Mouse (Mus musculus) ES-Bruce4 (cell line): Measurements from ENCODE around the gene Car5a. TPM values are rescaled to one million over a fixed set of nuclear protein-coding genes. Genes with fewer than 3 reads are reported as not detected.
A peak's percentile ranks its signal among the peaks of the same experiment; 100 is the strongest.

Experiments used
- H3K27ac ChIP-seq: 2 replicates; pipeline ENCODE4 v1.5.1; 2012; ENCODE audit warnings: low read length, inconsistent platforms; ENCODE audit not compliant: insufficient read depth
- H3K27me3 ChIP-seq: 2 replicates; pipeline ENCODE4 v1.6.1; 2012; ENCODE audit warnings: mild to moderate bottlenecking, low read length, inconsistent platforms; ENCODE audit not compliant: control insufficient read depth, poor library complexity, insufficient read depth, severe bottlenecking
- H3K36me3 ChIP-seq: 2 replicates; pipeline ENCODE4 v1.6.1; 2012; ENCODE audit warnings: inconsistent platforms, mild to moderate bottlenecking, low read length, moderate library complexity; ENCODE audit not compliant: control insufficient read depth, poor library complexity, insufficient read depth, severe bottlenecking
- H3K4me1 ChIP-seq: one replicate; pipeline ENCODE4 v1.8.1; 2011; ENCODE audit warnings: low read length; ENCODE audit not compliant: control insufficient read depth, insufficient read depth
- H3K4me3 ChIP-seq: 2 replicates; pipeline ENCODE4 v1.5.1; 2011; ENCODE audit warnings: low read depth, mild to moderate bottlenecking, low read length
- H3K9ac ChIP-seq: 2 replicates; pipeline ENCODE4 v1.6.1; 2012; ENCODE audit warnings: low read depth, mild to moderate bottlenecking, inconsistent platforms; ENCODE audit not compliant: poor library complexity, severe bottlenecking
- H3K9me3 ChIP-seq: replicated peaks from 2 replicates; pipeline ENCODE4 v1.6.1; 2012; ENCODE audit warnings: mild to moderate bottlenecking, low read length, inconsistent platforms; ENCODE audit not compliant: control insufficient read depth, poor library complexity, insufficient read depth, severe bottlenecking
- CTCF ChIP-seq: IDR thresholded peaks from one replicate; pipeline ENCODE4 v1.8.1; 2011; ENCODE audit warnings: low read depth, low read length
- EP300 ChIP-seq: IDR thresholded peaks from 2 replicates; pipeline ENCODE4 v1.6.1; 2011; ENCODE audit warnings: low read depth, low read length; ENCODE audit not compliant: insufficient read depth
- POLR2A ChIP-seq: IDR thresholded peaks from one replicate; pipeline ENCODE4 v1.8.1; 2011; ENCODE audit warnings: low read length; ENCODE audit not compliant: insufficient read depth
- polyA plus RNA-seq: library from polyadenylated mRNA; stranded (reverse); fragments of >200 nt; gene quantifications from 2 replicates; pipeline ENCODE4 v1.2.4, GENCODE M21; 2011; ENCODE audit warnings: low read depth; ENCODE audit not compliant: missing spikeins, insufficient read depth, insufficient read length

The Car5a gene
- polyA plus RNA-seq, 1 experiment = 5.8 TPM

DNA sequence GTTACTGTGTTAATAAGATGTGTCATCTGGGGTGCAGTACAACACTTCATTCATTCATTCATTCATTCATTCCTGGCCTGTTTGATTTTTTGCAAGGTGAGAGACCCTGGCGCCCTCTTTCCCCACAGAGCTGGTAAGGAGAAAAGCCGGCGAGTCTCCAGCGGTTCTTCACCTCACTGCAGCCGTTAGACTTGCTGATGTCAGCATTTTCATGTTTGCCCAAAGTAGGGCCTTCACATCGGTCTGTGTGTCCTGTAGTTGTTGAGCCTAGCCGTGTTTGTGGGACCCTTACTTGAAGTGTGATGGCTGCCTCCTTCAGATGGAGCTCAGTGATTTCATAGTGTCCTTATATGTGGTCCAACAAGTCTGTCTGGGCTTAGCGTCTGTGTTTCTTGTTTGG, 25.5 kb upstream of the Car5a start:
- Histone ChIP-seq H3K4me3 (no peak overlapping the region), H3K9ac (no peak overlapping the region), H3K9me3 (no peaks in the 10 kb centered on the region), H3K4me1 (peaks cover 4% of the 10 kb centered on the region), H3K27ac (no peak overlapping the region), H3K27me3 (no peaks in the 10 kb centered on the region), H3K36me3 (peaks cover 11% of the 10 kb centered on the region)
- TF ChIP-seq POLR2A (no peak), CTCF (no peak), EP300 (no peak)

DNA sequence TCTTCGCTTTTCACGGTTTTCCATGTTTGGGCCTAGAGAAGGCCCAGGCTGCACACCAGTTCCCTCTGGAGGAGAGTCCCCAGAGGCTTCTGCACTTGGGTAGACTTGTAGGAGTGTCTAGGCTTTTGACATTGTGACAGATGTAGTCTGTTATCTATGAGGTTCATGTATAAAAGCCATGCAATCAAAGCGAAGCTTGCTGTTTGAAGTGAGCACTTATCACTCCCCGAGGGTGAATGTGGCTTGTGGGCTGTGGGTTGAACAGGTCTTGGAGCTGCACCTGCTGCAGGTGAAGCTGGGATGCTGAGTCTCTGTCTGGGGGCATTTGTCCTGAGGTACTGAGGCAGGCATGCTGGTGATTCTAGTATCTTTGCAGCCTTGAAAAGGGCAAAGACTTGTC, 23.8 kb upstream of the Car5a start:
- Histone ChIP-seq H3K4me1 (peaks cover 4% of the 10 kb centered on the region), H3K9me3 (no peaks in the 10 kb centered on the region), H3K9ac (no peak overlapping the region), H3K27me3 (no peaks in the 10 kb centered on the region), H3K36me3 (no peaks in the 10 kb centered on the region), H3K4me3 (no peak overlapping the region), H3K27ac (no peak overlapping the region)
- no peak for TF ChIP-seq CTCF
- no peak for TF ChIP-seq POLR2A

GRCm38 (mm10) chr8:121967977-121968376, 23.3 kb upstream of the Car5a start:
- Histone ChIP-seq H3K9ac (no peak overlapping the region), H3K4me1 (peaks cover 4% of the 10 kb centered on the region), H3K36me3 (no peaks in the 10 kb centered on the region), H3K27me3 (no peaks in the 10 kb centered on the region), H3K27ac (no peak overlapping the region), H3K4me3 (no peak overlapping the region), H3K9me3 (no peaks in the 10 kb centered on the region)
- no peak for TF ChIP-seq POLR2A

- no peaks in the 10 kb centered on the region for H3K27me3 ChIP-seq
- no peak overlapping the region for H3K27ac ChIP-seq
- peaks cover 4% of the 10 kb centered on the region for H3K4me1 ChIP-seq
- H3K4me3 ChIP-seq = no peak overlapping the region
- no peaks in the 10 kb centered on the region for H3K36me3 ChIP-seq
- TF ChIP-seq POLR2A = no peak
- TF ChIP-seq EP300 = no peak
- TF ChIP-seq CTCF = no peak
- no peaks in the 10 kb centered on the region for H3K9me3 ChIP-seq
- H3K9ac ChIP-seq = no peak overlapping the region
Observed at GRCm38 (mm10) chr8:121966714-121967448, 22.2 kb upstream of the Car5a start.

- TF ChIP-seq EP300 (no peak), CTCF (no peak), POLR2A (no peak)
- H3K4me1 ChIP-seq = peaks cover 4% of the 10 kb centered on the region
Observed at GRCm38 (mm10) chr8:121966110-121966509, 21.4 kb upstream of the Car5a start.

GRCm38 (mm10) chr8:121964716-121965512, 20.2 kb upstream of the Car5a start:
- H3K9me3 ChIP-seq = no peaks in the 10 kb centered on the region
- peak overlapping the region; percentile 25; the same call in 1 of the 2 replicates for H3K27ac ChIP-seq
- H3K36me3 ChIP-seq = peaks cover 5% of the 10 kb centered on the region; the same call in 1 of the 2 replicates
- no peak for TF ChIP-seq CTCF
- TF ChIP-seq POLR2A = no peak
- no peak for TF ChIP-seq EP300
- H3K4me1 ChIP-seq = peaks cover 4% of the 10 kb centered on the region
- H3K4me3 ChIP-seq = no peak overlapping the region
- no peaks in the 10 kb centered on the region for H3K27me3 ChIP-seq
- H3K9ac ChIP-seq = no peak overlapping the region

More at GRCm38 (mm10) chr8:121966110-121966509, 21.4 kb upstream of the Car5a start:
- Histone ChIP-seq H3K27me3 (no peaks in the 10 kb centered on the region), H3K4me3 (no peak overlapping the region), H3K9me3 (no peaks in the 10 kb centered on the region), H3K9ac (no peak overlapping the region), H3K27ac (no peak overlapping the region), H3K36me3 (peaks cover 2% of the 10 kb centered on the region; the same call in 1 of the 2 replicates)
